Mouse (Mus musculus): Measurements from ENCODE around the gene Nos3. TPM values are rescaled to one million over a fixed set of nuclear protein-coding genes. Genes with fewer than 3 reads are reported as not detected.

Nos3 gene
- total RNA-seq (2021), result 10 to 100 TPM; 10.2 to 12.1 TPM
- long read RNA-seq, experiment 1, full-length matches to known transcripts, result 7 of 20 reads
- long read RNA-seq, experiment 1, partial matches to known transcripts, result 8 of 20 reads
- long read RNA-seq, experiment 1, other reads (novel, unspliced or antisense), result 5 of 20 reads
- long read RNA-seq, experiment 2, full-length matches to known transcripts, result 11 of 17 reads
- long read RNA-seq, experiment 2, partial matches to known transcripts, result 5 of 17 reads
- long read RNA-seq, experiment 2, other reads (novel, unspliced or antisense), result 1 of 17 reads

- DNase-seq (ENCODE audit: low spot score in 2 of 2), result no peak
These were observed at the start of gene Nos3 for GRCm38 (mm10) chr5:24364508-24364907. TSS of gene Nos3 (plus strand) at chr5:24364810.

GRCm38 (mm10) chr5:24319776-24320466 lies 44.7 kb upstream of the Nos3 start:
- intact Hi-C loops (cut with DNase I), result no loop called here
- no peak for DNase-seq (ENCODE audit: low spot score in 2 of 2)

More at GRCm38 (mm10) chr5:24364508-24364907, at the start of gene Nos3:
- intact Hi-C loops (cut with DNase I), result no loop called here

- intact Hi-C loops (cut with DNase I), result no loop called here
- DNase-seq (ENCODE audit: low spot score in 2 of 2), result no peak
These were observed 44.2 kb upstream of the Nos3 start for GRCm38 (mm10) chr5:24320467-24320813.

GRCm38 (mm10) chr5:24320894-24321293 lies 43.7 kb upstream of the Nos3 start:
- intact Hi-C loops (cut with DNase I), result no loop called here
- no peak for DNase-seq (ENCODE audit: low spot score in 2 of 2)

GRCm38 (mm10) chr5:24321711-24322682 lies 42.6 kb upstream of the Nos3 start:
- DNase-seq (ENCODE audit: low spot score in 2 of 2), result no peak
- intact Hi-C loops (cut with DNase I), result no loop called here

- DNase-seq (ENCODE audit: low spot score in 2 of 2), result no peak
- intact Hi-C loops (cut with DNase I), result no loop called here
These were observed 39.4 kb upstream of the Nos3 start for GRCm38 (mm10) chr5:24325251-24325650.

- no peak for DNase-seq (ENCODE audit: low spot score in 2 of 2)
- intact Hi-C loops (cut with DNase I), result no loop called here
These were observed 38.3 kb upstream of the Nos3 start for GRCm38 (mm10) chr5:24326166-24326841.

GRCm38 (mm10) chr5:24326842-24327417 lies 37.7 kb upstream of the Nos3 start:
- peak; percentile 54 to 67 for DNase-seq (ENCODE audit: low spot score in 2 of 2)

GRCm38 (mm10) chr5:24328813-24329211 lies 35.8 kb upstream of the Nos3 start:
- DNase-seq (ENCODE audit: low spot score in 2 of 2), result no peak
- intact Hi-C loops (cut with DNase I), result no loop called here

More at GRCm38 (mm10) chr5:24326842-24327417, 37.7 kb upstream of the Nos3 start:
- intact Hi-C loops (cut with DNase I), result no loop called here

GRCm38 (mm10) chr5:24329212-24329964 lies 35.2 kb upstream of the Nos3 start:
- DNase-seq (ENCODE audit: low spot score in 2 of 2), result no peak

GRCm38 (mm10) chr5:24329965-24330298 lies 34.7 kb upstream of the Nos3 start:
- DNase-seq (ENCODE audit: low spot score in 2 of 2), result no peak

More at GRCm38 (mm10) chr5:24329212-24329964, 35.2 kb upstream of the Nos3 start:
- intact Hi-C loops (cut with DNase I), result no loop called here

GRCm38 (mm10) chr5:24332401-24332800 lies 32.2 kb upstream of the Nos3 start:
- intact Hi-C loops (cut with DNase I), result no loop called here
- no peak for DNase-seq (ENCODE audit: low spot score in 2 of 2)

More at GRCm38 (mm10) chr5:24329965-24330298, 34.7 kb upstream of the Nos3 start:
- intact Hi-C loops (cut with DNase I), result no loop called here

- intact Hi-C loops (cut with DNase I), result no loop called here
- no peak for DNase-seq (ENCODE audit: low spot score in 2 of 2)
These were observed 29.9 kb upstream of the Nos3 start for GRCm38 (mm10) chr5:24334749-24335148.

GRCm38 (mm10) chr5:24335888-24336511 lies 28.6 kb upstream of the Nos3 start:
- intact Hi-C loops (cut with DNase I), result no loop called here

GRCm38 (mm10) chr5:24337366-24337765 lies 27.2 kb upstream of the Nos3 start:
- DNase-seq (ENCODE audit: low spot score in 2 of 2), result no peak
- intact Hi-C loops (cut with DNase I), result no loop called here

More at GRCm38 (mm10) chr5:24335888-24336511, 28.6 kb upstream of the Nos3 start:
- DNase-seq (ENCODE audit: low spot score in 2 of 2), result peak in 1 of 2 experiments; percentile 56

GRCm38 (mm10) chr5:24337821-24338220 lies 26.8 kb upstream of the Nos3 start:
- intact Hi-C loops (cut with DNase I), result no loop called here
- DNase-seq (ENCODE audit: low spot score in 2 of 2), result no peak

GRCm38 (mm10) chr5:24342205-24342963 lies 22.2 kb upstream of the Nos3 start:
- intact Hi-C loops (cut with DNase I), result no loop called here
- DNase-seq (ENCODE audit: low spot score in 2 of 2), result no peak
